In the genomic region with DNA sequence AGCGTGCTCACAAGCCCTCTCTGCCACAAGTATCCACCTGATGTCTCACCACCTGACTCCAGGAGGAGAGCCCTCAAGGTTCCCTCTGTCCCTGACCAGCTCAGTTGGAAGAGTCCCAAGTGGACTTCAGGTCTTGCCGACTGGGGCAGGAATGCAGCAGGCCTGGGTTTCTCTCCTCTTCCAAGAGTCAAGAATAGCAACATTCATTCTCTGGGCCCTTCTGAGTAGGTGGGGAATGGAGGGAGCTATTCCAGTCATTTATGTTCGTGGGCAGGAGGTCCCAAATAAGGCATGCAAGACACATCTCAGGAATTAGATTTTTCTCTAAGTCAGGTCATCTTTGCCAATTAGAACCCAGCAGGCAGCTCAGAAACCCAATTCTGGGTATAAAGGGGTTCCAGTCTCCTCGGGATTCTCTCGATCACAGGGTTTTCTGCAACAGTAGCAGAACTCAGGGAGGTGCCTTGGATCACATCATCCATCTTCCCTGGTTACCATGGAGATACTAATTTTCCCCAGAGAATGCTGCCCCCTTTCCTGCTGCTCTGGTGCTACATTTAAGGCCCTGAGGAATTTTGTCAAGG, we compare ENCODE assay signal across 11 mouse cellular contexts. TPM values are rescaled to one million over a fixed set of nuclear protein-coding genes. Genes with fewer than 3 reads are reported as not detected.
DNase-seq lines count a peak whose midpoint lies in the region; ATAC-seq and TF ChIP-seq lines count a peak whose summit lies in the region.
"Had no signal": no experiment of that assay in that cellular context is flagged by ENCODE, and none has a peak within 500 bp of the region (broad histone marks: within the 10 kb centered on the region; RNA-seq: fewer than 3 reads in every experiment).

No protein-coding gene starts in this region.

- no peak overlapping the region for H3K27ac ChIP-seq in hindbrain, embryonic 11.5 days (ENCODE audit: low read depth, low read length)
- H3K27ac ChIP-seq in hindbrain, embryonic 10.5 days: no peak overlapping the region
- H3K27ac ChIP-seq in cortical plate, adult 2 months (ENCODE audit: insufficient read depth, low read length): peak overlapping the region; percentile 79
- peak overlapping the region; percentile 66 for H3K27ac ChIP-seq in hindbrain, embryonic 13.5 days
- peak overlapping the region; percentile 62; the same call in 1 of the 2 replicates for H3K27ac ChIP-seq in lung, postnatal 0 days (ENCODE audit: low read length)
- H3K27ac ChIP-seq in midbrain, embryonic 15.5 days: no peak overlapping the region
- H3K27ac ChIP-seq in intestine, postnatal 0 days (ENCODE audit: low read depth, low read length): no peak overlapping the region
- H3K27ac ChIP-seq: embryonic facial prominence, embryonic 15.5 days; midbrain, embryonic 10.5 days had no signal

- H3K4me2 ChIP-seq in hindbrain, embryonic 11.5 days (replicated peaks; ENCODE audit: low read depth, low read length): no peak overlapping the region
- no peak overlapping the region for H3K4me2 ChIP-seq in hindbrain, embryonic 13.5 days
- H3K4me2 ChIP-seq in lung, postnatal 0 days (replicated peaks; ENCODE audit: low read depth, low read length): no peak overlapping the region
- no peak overlapping the region for H3K4me2 ChIP-seq in midbrain, embryonic 15.5 days
- H3K4me2 ChIP-seq in intestine, postnatal 0 days (replicated peaks; ENCODE audit: low read depth): no peak overlapping the region
- H3K4me2 ChIP-seq: embryonic facial prominence, embryonic 15.5 days had no signal

- DNase-seq in hindbrain, embryonic 11.5 days (ENCODE audit: low spot score): peak; percentile 49
- no peak for DNase-seq in hindbrain, embryonic 10.5 days (ENCODE audit: low spot score)
- peak; percentile 94 for DNase-seq in lung, postnatal 0 days (ENCODE audit: low spot score)
- no peak for DNase-seq in ovary, postnatal 14 days (ENCODE audit: low spot score)

- TF ChIP-seq EP300 in lung, postnatal 0 days (IDR thresholded peaks at IDR 0.05): peak; percentile 91

- TF ChIP-seq CTCF in cortical plate, adult 2 months (IDR thresholded peaks at IDR 0.05; ENCODE audit: extremely low read depth, insufficient read depth, low read length): peak; percentile 21; the same call in 1 of the 2 replicates
- TF ChIP-seq CTCF in lung, postnatal 0 days (IDR thresholded peaks at IDR 0.05): no peak
- no peak for TF ChIP-seq CTCF in intestine, postnatal 0 days (IDR thresholded peaks at IDR 0.05; ENCODE audit: low read depth)

- no peak overlapping the region for H3K4me3 ChIP-seq in hindbrain, embryonic 11.5 days (ENCODE audit: low read depth, low read length)
- H3K4me3 ChIP-seq in hindbrain, embryonic 10.5 days: no peak overlapping the region
- no peak overlapping the region for H3K4me3 ChIP-seq in cortical plate, adult 2 months (ENCODE audit: insufficient read depth, low read length)
- H3K4me3 ChIP-seq in hindbrain, embryonic 13.5 days: no peak overlapping the region
- no peak overlapping the region for H3K4me3 ChIP-seq in lung, postnatal 0 days (ENCODE audit: low read depth, low read length)
- no peak overlapping the region for H3K4me3 ChIP-seq in midbrain, embryonic 15.5 days
- no peak overlapping the region for H3K4me3 ChIP-seq in intestine, postnatal 0 days (ENCODE audit: low read depth, low read length)
- H3K4me3 ChIP-seq: embryonic facial prominence, embryonic 15.5 days; midbrain, embryonic 10.5 days had no signal

- 28% methylated on average over 5 of the region's 5 CpGs for WGBS in hindbrain, embryonic 11.5 days
- WGBS in hindbrain, embryonic 10.5 days: 33% methylated on average over 5 of the region's 5 CpGs
- 31% methylated on average over 5 of the region's 5 CpGs for WGBS in hindbrain, embryonic 13.5 days
- 19% methylated on average over 5 of the region's 5 CpGs for WGBS in lung, postnatal 0 days
- WGBS in midbrain, embryonic 15.5 days: 32% methylated on average over 5 of the region's 5 CpGs
- WGBS in intestine, postnatal 0 days: 35% methylated on average over 5 of the region's 5 CpGs

- peak; percentile 24; the same call in 1 of the 2 replicates for TF ChIP-seq POLR2A in cortical plate, adult 2 months (IDR thresholded peaks at IDR 0.05; ENCODE audit: extremely low read depth, insufficient read depth, low read length)

- H3K9me3 ChIP-seq in hindbrain, embryonic 11.5 days (ENCODE audit: control insufficient read depth, low read length): no peaks in the 10 kb centered on the region
- no peaks in the 10 kb centered on the region for H3K9me3 ChIP-seq in hindbrain, embryonic 10.5 days
- H3K9me3 ChIP-seq in hindbrain, embryonic 13.5 days: no peaks in the 10 kb centered on the region
- H3K9me3 ChIP-seq in lung, postnatal 0 days (ENCODE audit: low read length): no peaks in the 10 kb centered on the region
- H3K9me3 ChIP-seq in midbrain, embryonic 15.5 days: no peaks in the 10 kb centered on the region
- H3K9me3 ChIP-seq in intestine, postnatal 0 days (ENCODE audit: control insufficient read depth): no peaks in the 10 kb centered on the region
- H3K9me3 ChIP-seq: embryonic facial prominence, embryonic 15.5 days; midbrain, embryonic 10.5 days had no signal

- H3K9ac ChIP-seq in hindbrain, embryonic 11.5 days (ENCODE audit: low read depth, low read length): no peak overlapping the region
- no peak overlapping the region; the same call in 1 of the 2 replicates for H3K9ac ChIP-seq in hindbrain, embryonic 13.5 days
- no peak overlapping the region for H3K9ac ChIP-seq in lung, postnatal 0 days (replicated peaks; ENCODE audit: low read depth)
- no peak overlapping the region for H3K9ac ChIP-seq in midbrain, embryonic 15.5 days
- H3K9ac ChIP-seq in intestine, postnatal 0 days (ENCODE audit: low read depth, low read length): no peak overlapping the region
- H3K9ac ChIP-seq: embryonic facial prominence, embryonic 15.5 days had no signal

- H3K36me3 ChIP-seq in hindbrain, embryonic 11.5 days (ENCODE audit: control insufficient read depth, insufficient read depth, low read length): no peaks in the 10 kb centered on the region
- no peaks in the 10 kb centered on the region for H3K36me3 ChIP-seq in hindbrain, embryonic 10.5 days
- H3K36me3 ChIP-seq in hindbrain, embryonic 13.5 days: no peaks in the 10 kb centered on the region
- no peaks in the 10 kb centered on the region for H3K36me3 ChIP-seq in lung, postnatal 0 days (ENCODE audit: insufficient read depth, low read length)
- H3K36me3 ChIP-seq in midbrain, embryonic 15.5 days (replicated peaks): no peaks in the 10 kb centered on the region
- H3K36me3 ChIP-seq in intestine, postnatal 0 days (ENCODE audit: control insufficient read depth, insufficient read depth): no peaks in the 10 kb centered on the region
- H3K36me3 ChIP-seq: embryonic facial prominence, embryonic 15.5 days; midbrain, embryonic 10.5 days had no signal

- ATAC-seq in hindbrain, embryonic 11.5 days (ENCODE audit: low FRiP score): no peak
- no peak for ATAC-seq in hindbrain, embryonic 13.5 days (ENCODE audit: low FRiP score)
- peak; percentile 97 for ATAC-seq in lung, postnatal 0 days
- ATAC-seq in midbrain, embryonic 15.5 days (replicated peaks): no peak
- ATAC-seq in intestine, postnatal 0 days: no peak

- H3K4me1 ChIP-seq in hindbrain, embryonic 11.5 days (replicated peaks; ENCODE audit: control insufficient read depth, insufficient read depth, low read length): no peaks in the 10 kb centered on the region
- peaks cover 25% of the 10 kb centered on the region for H3K4me1 ChIP-seq in hindbrain, embryonic 10.5 days (replicated peaks)
- H3K4me1 ChIP-seq in cortical plate, adult 2 months (ENCODE audit: control insufficient read depth, insufficient read depth, low read length): peaks cover 4% of the 10 kb centered on the region
- H3K4me1 ChIP-seq in hindbrain, embryonic 13.5 days (replicated peaks): peaks cover 9% of the 10 kb centered on the region
- H3K4me1 ChIP-seq in lung, postnatal 0 days (ENCODE audit: insufficient read depth, low read depth, low read length): no peaks in the 10 kb centered on the region
- 0 out of 2 replicates have a peak, but pooled peaks cover 9% of the 10 kb centered on the region for H3K4me1 ChIP-seq in midbrain, embryonic 15.5 days
- no peaks in the 10 kb centered on the region for H3K4me1 ChIP-seq in intestine, postnatal 0 days (replicated peaks; ENCODE audit: control insufficient read depth, insufficient read depth, low read length)
- H3K4me1 ChIP-seq: embryonic facial prominence, embryonic 15.5 days had no signal

- no peaks in the 10 kb centered on the region for H3K27me3 ChIP-seq in hindbrain, embryonic 11.5 days (ENCODE audit: control insufficient read depth, insufficient read depth, low read length)
- H3K27me3 ChIP-seq in hindbrain, embryonic 10.5 days (ENCODE audit: insufficient read depth, poor library complexity, severe bottlenecking): no peaks in the 10 kb centered on the region
- H3K27me3 ChIP-seq in hindbrain, embryonic 13.5 days: no peaks in the 10 kb centered on the region
- H3K27me3 ChIP-seq in lung, postnatal 0 days (replicated peaks; ENCODE audit: insufficient read depth, low read length): no peaks in the 10 kb centered on the region
- H3K27me3 ChIP-seq in midbrain, embryonic 15.5 days (replicated peaks): no peaks in the 10 kb centered on the region
- H3K27me3 ChIP-seq in intestine, postnatal 0 days (replicated peaks; ENCODE audit: control insufficient read depth, insufficient read depth, low read length): no peaks in the 10 kb centered on the region
- H3K27me3 ChIP-seq: embryonic facial prominence, embryonic 15.5 days had no signal

RNA-seq across cellular contexts. Expression of gene Eif1, which starts 7.5 kb away (rescaled TPM):
- polyA plus RNA-seq in hindbrain, embryonic 11.5 days (2014; fragmentation: Nextera tagmentation; extraction: Ambion mirVana): 1,709 and 1,853 TPM in 2 replicates
- 1,728 and 1,735 TPM in 2 replicates for polyA plus RNA-seq in hindbrain, embryonic 10.5 days (2016; fragmentation: Nextera tagmentation; extraction: Ambion mirVana)
- polyA plus RNA-seq in cortical plate, adult 2 months (2012; rRNA removed): 534 and 549 TPM in 2 replicates
- 1,398 and 1,436 TPM in 2 replicates for polyA plus RNA-seq in hindbrain, embryonic 13.5 days (2015; fragmentation: Nextera tagmentation; extraction: Ambion mirVana)
- polyA plus RNA-seq in lung, postnatal 0 days (2015; fragmentation: Nextera tagmentation; extraction: Ambion mirVana): 2,114 and 2,164 TPM in 2 replicates
- 1,086 and 1,110 TPM in 2 replicates for polyA plus RNA-seq in midbrain, embryonic 15.5 days (2015; fragmentation: Nextera tagmentation; extraction: Ambion mirVana)
- polyA plus RNA-seq in intestine, postnatal 0 days (2015; fragmentation: Nextera tagmentation; extraction: Ambion mirVana): 1,650 and 1,730 TPM in 2 replicates

RNA-seq across cellular contexts. Expression of gene Gast, which starts 22.0 kb away (rescaled TPM):
- 1.1 TPM in 1 of 2 replicates, not detected in the other for polyA plus RNA-seq in hindbrain, embryonic 11.5 days (2014; fragmentation: Nextera tagmentation; extraction: Ambion mirVana)
- 0.90 TPM in 1 of 2 replicates, not detected in the other for polyA plus RNA-seq in hindbrain, embryonic 10.5 days (2016; fragmentation: Nextera tagmentation; extraction: Ambion mirVana)
- 0.33 TPM in 1 of 2 replicates, not detected in the other for polyA plus RNA-seq in cortical plate, adult 2 months (2012; rRNA removed)
- 0.66 and 1.7 TPM in 2 replicates for polyA plus RNA-seq in hindbrain, embryonic 13.5 days (2015; fragmentation: Nextera tagmentation; extraction: Ambion mirVana)
- not detected in 2 replicates for polyA plus RNA-seq in lung, postnatal 0 days (2015; fragmentation: Nextera tagmentation; extraction: Ambion mirVana)
- polyA plus RNA-seq in midbrain, embryonic 15.5 days (2015; fragmentation: Nextera tagmentation; extraction: Ambion mirVana): 2.0 and 2.3 TPM in 2 replicates
- polyA plus RNA-seq in intestine, postnatal 0 days (2015; fragmentation: Nextera tagmentation; extraction: Ambion mirVana): 1.1 and 5.0 TPM in 2 replicates
- polyA plus RNA-seq: large intestine, adult 2 months; midbrain, embryonic 10.5 days had no signal

RNA-seq across cellular contexts. Expression of gene Krt42, which starts 42.5 kb away (rescaled TPM):
- not detected in 2 replicates for polyA plus RNA-seq in hindbrain, embryonic 11.5 days (2014; fragmentation: Nextera tagmentation; extraction: Ambion mirVana)
- polyA plus RNA-seq in hindbrain, embryonic 10.5 days (2016; fragmentation: Nextera tagmentation; extraction: Ambion mirVana): not detected in 2 replicates
- not detected in 2 replicates for polyA plus RNA-seq in cortical plate, adult 2 months (2012; rRNA removed)
- not detected in 2 replicates for polyA plus RNA-seq in hindbrain, embryonic 13.5 days (2015; fragmentation: Nextera tagmentation; extraction: Ambion mirVana)
- polyA plus RNA-seq in lung, postnatal 0 days (2015; fragmentation: Nextera tagmentation; extraction: Ambion mirVana): not detected in 2 replicates
- not detected in 2 replicates for polyA plus RNA-seq in midbrain, embryonic 15.5 days (2015; fragmentation: Nextera tagmentation; extraction: Ambion mirVana)
- polyA plus RNA-seq in intestine, postnatal 0 days (2015; fragmentation: Nextera tagmentation; extraction: Ambion mirVana): 0.12 and 0.18 TPM in 2 replicates
- polyA plus RNA-seq: large intestine, adult 2 months; midbrain, embryonic 10.5 days had no signal

RNA-seq across cellular contexts. Expression of gene Hap1, which starts 43.7 kb away (rescaled TPM):
- 12.0 and 12.8 TPM in 2 replicates for polyA plus RNA-seq in hindbrain, embryonic 11.5 days (2014; fragmentation: Nextera tagmentation; extraction: Ambion mirVana)
- polyA plus RNA-seq in hindbrain, embryonic 10.5 days (2016; fragmentation: Nextera tagmentation; extraction: Ambion mirVana): 33.2 and 37.7 TPM in 2 replicates
- polyA plus RNA-seq in cortical plate, adult 2 months (2012; rRNA removed): 76.5 and 83.3 TPM in 2 replicates
- polyA plus RNA-seq in hindbrain, embryonic 13.5 days (2015; fragmentation: Nextera tagmentation; extraction: Ambion mirVana): 94.1 and 94.4 TPM in 2 replicates
- 6.4 and 6.5 TPM in 2 replicates for polyA plus RNA-seq in lung, postnatal 0 days (2015; fragmentation: Nextera tagmentation; extraction: Ambion mirVana)
- 315 and 316 TPM in 2 replicates for polyA plus RNA-seq in midbrain, embryonic 15.5 days (2015; fragmentation: Nextera tagmentation; extraction: Ambion mirVana)
- polyA plus RNA-seq in intestine, postnatal 0 days (2015; fragmentation: Nextera tagmentation; extraction: Ambion mirVana): 10.0 and 10.4 TPM in 2 replicates

RNA-seq across cellular contexts. Expression of gene Krt17, which starts 51.4 kb away (rescaled TPM):
- polyA plus RNA-seq in hindbrain, embryonic 11.5 days (2014; fragmentation: Nextera tagmentation; extraction: Ambion mirVana): 0.22 and 0.25 TPM in 2 replicates
- polyA plus RNA-seq in hindbrain, embryonic 10.5 days (2016; fragmentation: Nextera tagmentation; extraction: Ambion mirVana): 0.16 TPM in 1 of 2 replicates, not detected in the other
- 0.13 and 0.15 TPM in 2 replicates for polyA plus RNA-seq in cortical plate, adult 2 months (2012; rRNA removed)
- 0.17 TPM in 1 of 2 replicates, not detected in the other for polyA plus RNA-seq in hindbrain, embryonic 13.5 days (2015; fragmentation: Nextera tagmentation; extraction: Ambion mirVana)
- polyA plus RNA-seq in lung, postnatal 0 days (2015; fragmentation: Nextera tagmentation; extraction: Ambion mirVana): 0.58 and 0.65 TPM in 2 replicates
- polyA plus RNA-seq in midbrain, embryonic 15.5 days (2015; fragmentation: Nextera tagmentation; extraction: Ambion mirVana): 1.1 TPM in 1 of 2 replicates, not detected in the other
- polyA plus RNA-seq in intestine, postnatal 0 days (2015; fragmentation: Nextera tagmentation; extraction: Ambion mirVana): 5.3 and 7.8 TPM in 2 replicates

Comparison
In these comparisons a context has a peak if more than half of its experiments do, and no peak if none do; other contexts are left out.
1. DNase-seq: peak in hindbrain, embryonic 11.5 days (single experiment) and lung, postnatal 0 days (single experiment); none in hindbrain, embryonic 10.5 days (single experiment) and ovary, postnatal 14 days (single experiment).
2. H3K27ac ChIP-seq: peak in cortical plate, adult 2 months (single experiment), hindbrain, embryonic 13.5 days (single experiment) and lung, postnatal 0 days (single experiment); none in hindbrain, embryonic 11.5 days (single experiment), hindbrain, embryonic 10.5 days (single experiment), midbrain, embryonic 15.5 days (single experiment) and intestine, postnatal 0 days (single experiment).